Mouse (Mus musculus): ENCODE results near the gene Fam69a. TPM values are rescaled to one million over a fixed set of nuclear protein-coding genes. Genes with fewer than 3 reads are reported as not detected.
"Not testable (repeated sequence)": the region's sequence is repeated elsewhere in the genome, so short reads cannot be mapped to it uniquely, and the experiment has no call there.

Fam69a gene
- total RNA-seq (2021) (1 to 10 TPM; 2.7 to 9.1 TPM), polyA plus RNA-seq (2012; rRNA removed) (0.17 and 0.22 TPM in 2 replicates)
- long read RNA-seq, transcript Fam69a-201 (5 exons, 2,721 nt) = major isoform, 7 of 7 reads
- long read RNA-seq, partial matches to known transcripts = 0 of 7 reads
- long read RNA-seq, other reads (novel, unspliced or antisense) = 0 of 7 reads

DNA sequence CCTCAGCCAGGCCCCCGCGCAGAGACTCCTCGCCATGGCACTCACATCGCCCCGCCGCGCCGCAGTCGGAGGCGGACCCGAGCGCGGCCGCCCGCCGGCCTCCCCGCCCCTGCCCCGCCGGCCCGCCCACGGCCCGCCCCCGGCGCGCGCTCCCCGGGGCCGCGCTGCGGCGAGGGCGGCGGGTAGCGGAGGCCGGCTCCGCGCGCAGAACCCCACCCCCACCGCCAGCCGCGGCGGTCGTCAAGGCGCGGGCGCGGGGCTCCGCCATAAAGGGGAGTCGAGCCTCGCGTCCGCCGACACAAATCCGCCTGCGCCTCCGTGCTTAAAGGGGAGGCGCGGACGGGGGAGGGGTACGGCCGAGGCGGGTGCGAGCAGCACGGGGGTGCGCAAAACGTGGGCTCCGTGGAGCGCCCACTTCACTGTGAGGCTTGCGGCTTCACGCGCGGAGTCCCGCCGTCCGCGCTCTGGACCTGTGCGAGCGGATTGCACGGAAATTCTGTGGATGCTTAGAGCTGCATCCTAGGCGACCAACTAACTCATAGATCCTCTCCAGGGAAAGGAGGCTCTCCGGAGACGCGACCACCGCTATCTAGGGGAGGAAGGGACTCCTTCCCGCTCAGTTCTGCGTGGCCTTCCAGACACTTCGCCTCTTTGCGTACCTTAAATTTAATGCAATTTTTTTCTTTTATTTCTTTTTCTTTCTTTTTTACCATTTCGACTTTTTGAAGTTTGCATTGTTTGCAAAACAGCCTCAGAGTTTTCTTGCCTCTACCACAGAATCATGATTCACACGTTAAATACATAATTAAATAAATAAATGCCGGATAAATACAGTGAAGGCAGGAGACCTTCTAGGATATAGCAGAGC, at the start of gene Fam69a:
Fam69a (minus strand) TSS at position 119 of the 868 bp plus-strand sequence.
- peak; percentile 85 for DNase-seq

DNA sequence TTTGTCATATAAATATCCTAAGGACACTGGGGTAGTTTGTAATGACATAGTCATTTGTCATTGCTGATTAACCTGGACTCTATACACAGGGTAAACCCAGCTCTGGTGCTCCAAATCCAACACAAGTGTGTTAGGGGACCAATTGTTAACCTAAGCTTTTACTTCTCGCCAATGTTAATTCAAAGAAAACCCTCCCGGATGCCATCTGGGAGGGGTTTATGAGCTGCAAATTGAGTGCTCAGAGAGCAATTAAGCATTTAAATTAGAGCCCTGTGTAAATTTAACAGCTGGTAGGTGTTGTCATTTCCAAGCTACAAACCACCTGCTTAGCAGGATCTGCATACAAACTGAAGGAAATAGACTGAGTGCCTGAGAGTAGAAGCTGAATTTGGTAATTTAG, 48.6 kb upstream of the Fam69a start:
- no peak for DNase-seq

DNA sequence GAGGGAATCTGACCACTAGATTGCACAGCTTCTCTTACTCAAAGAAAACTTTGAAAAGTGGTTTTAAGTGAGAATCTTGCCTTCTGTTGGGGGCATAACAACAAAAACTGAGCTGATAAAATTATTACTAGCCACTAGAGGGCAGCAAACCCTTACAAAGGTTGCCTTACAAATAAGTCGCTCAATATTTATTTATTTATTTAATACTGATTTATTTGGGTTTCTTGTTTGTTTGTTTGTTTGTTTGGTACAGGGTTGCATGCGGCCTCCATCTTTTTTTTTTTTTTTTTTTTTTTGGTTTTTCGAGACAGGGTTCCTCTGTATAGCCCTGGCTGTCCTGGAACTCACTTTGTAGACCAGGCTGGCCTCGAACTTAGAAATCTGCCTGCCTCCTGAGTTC, 47.3 kb upstream of the Fam69a start:
- peak; percentile 15 for DNase-seq

DNA sequence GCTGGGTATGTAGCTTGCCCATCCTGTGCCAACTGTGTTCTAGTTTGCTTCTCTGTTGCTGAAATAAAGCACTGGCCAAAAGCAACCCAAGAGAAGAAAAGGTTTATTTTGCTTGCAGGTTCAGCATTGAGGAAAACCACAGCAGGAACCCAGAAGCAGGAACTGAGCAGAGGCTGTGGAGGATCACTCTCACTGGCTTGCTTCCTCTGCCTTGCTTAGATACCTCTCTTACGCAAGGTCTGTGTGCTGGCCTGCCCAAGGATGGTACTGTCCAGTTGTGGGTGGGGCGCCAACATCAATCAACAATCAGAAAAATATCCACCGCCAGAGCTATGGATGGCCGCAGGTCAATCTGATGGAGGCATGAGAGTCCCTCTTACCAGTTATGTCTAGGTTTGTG, 44.4 kb upstream of the Fam69a start:
- DNase-seq = no peak

DNA sequence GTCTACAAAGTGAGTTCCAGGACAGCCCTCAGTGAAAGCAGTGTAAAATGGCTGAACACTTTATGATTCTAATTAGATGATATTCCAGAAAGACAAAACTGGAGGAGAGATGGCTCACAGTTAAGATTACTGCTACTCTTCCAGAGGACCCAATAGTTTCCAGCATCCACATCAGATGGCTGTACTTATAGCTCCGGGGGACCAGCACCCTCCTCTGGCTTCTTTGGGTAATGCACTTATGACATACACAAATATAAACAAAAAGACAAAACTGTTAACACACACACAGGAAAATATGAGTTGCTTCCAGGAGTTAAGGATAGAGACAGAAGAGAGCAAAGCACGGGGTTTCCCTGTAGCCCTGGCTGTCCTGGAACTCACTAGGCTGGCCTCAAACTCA, 43.1 kb upstream of the Fam69a start:
- DNase-seq = no peak

DNA sequence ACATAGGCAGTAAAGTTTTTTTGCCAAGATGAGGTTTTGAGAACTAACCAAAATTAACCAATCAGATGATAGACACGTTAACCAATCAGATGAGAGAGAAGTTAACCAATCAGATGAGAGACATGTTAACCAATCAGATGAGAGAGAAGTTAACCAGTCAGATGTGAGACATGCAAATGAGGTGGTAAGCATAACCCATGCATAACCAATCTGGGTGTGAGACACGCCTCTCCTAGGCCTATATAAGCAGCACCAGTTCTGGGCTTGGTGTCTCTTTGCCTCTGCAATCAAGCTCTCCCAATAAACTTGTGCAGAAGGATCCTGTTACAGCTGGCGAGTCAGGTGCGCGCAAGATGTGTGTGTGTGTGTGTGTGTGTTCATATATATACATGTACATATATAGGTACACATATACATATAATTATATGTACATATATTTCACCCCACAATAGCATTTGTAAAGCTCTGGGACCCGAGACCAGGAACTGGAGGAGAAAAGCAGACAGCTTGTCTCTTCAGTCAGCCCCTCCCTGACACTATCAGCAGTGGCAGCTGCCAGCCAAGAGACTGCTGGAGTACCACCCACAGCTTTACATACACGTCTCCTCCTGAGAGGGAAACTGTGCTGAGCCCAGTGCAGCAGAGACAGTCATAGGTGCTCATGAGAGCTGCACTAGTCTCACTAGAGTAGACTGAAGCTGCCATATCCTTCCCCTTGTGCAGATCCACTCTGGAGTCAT, 42.1 kb upstream of the Fam69a start:
- DNase-seq = not testable (repeated sequence)

DNA sequence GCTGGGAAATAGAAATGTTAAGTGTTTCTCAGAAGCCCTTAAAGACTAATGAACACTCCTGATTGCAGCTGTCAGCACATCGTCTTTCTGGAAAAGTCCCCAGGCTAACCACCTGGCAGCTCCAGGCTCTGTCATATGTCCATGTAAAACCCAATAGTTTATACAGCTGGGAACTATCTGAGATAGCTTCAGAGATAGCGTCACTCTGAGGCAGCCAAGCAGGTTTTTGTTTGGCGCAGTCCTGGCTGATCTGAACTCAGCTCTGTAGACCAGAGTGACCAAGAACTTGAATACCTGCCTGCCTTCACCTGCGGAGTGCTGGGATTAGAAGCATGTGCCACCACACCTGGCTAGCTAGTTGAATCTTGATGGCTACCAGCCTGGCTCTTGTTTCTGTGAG, 41.3 kb upstream of the Fam69a start:
- DNase-seq = no peak

DNA sequence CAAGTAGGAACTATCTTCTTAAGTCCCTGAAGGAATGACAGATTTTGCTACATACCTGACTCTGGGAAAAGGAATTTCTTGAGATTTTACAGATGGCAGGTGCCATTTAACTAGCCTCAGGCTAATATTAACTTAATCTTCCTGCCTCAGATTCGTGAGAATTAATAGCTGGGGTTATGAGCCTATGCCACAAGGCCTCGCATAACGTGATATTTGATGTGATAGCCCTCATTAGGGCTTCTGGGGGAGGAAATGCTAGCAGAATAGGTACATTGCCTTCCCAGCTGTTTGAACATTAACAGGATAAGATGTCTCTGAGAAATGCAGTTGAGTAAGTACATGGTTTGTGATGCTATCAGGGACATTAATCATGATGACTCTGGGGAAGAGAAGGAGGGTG, 34.5 kb upstream of the Fam69a start:
- no peak for DNase-seq

DNA sequence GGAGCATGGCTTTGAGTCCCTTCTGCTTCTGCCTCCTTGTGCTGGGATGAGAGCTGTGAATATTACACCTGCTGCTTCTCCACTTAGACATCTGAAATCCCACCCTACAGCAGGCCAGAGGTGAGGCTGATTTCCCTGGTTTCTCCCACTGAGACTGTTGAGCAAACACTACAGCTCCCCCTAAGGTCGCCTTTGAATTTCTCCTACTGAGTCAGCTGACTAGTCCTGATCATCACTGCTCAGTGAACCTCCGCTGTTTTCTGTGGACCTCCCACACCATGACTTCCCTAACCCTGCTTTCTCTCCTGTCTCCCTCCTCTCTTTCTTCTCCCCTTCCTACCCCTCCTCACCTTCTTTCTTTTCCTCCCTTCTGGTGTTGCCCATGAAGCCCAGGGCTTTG, 32.5 kb upstream of the Fam69a start:
- no peak for DNase-seq

DNA sequence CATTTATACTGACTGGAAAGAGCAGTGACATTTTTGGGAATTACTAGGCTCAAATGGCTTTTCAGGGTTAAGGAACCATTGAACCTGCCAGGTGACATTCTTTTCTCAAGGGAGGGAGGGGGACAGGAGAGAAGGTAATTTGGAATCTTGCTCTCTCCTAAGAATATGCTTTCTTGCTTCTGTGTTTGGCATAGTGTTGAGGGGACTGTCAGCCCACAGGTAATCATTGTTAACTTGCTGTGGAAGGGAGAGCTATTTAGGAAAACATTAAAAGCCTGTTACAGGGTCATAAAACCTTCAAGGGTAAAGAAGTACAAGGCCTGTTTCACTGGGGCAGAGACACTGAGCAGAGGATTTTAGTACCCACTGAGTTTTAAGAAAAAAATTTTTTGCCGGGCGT, 30.3 kb upstream of the Fam69a start:
- DNase-seq = no peak

DNA sequence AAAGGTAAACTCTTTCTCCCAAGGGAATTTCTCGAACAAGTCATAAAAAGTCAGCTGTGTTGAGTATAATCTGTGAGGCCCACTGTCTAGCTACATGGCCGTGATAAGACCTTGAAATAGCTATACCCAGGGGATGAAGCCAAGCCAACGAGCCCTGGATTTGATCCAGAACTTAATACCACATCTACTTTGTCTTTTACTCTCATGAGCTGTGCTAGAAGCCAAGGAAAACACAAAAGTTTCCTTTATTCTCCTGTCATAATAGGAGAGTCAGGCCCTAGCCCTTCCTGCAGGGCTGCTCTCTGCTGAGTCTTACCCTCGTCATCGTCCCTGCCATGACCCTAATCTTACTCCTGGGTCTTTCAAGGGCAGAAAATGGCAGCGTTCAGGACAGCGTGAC, 28.5 kb upstream of the Fam69a start:
- peak; percentile 65 for DNase-seq

DNA sequence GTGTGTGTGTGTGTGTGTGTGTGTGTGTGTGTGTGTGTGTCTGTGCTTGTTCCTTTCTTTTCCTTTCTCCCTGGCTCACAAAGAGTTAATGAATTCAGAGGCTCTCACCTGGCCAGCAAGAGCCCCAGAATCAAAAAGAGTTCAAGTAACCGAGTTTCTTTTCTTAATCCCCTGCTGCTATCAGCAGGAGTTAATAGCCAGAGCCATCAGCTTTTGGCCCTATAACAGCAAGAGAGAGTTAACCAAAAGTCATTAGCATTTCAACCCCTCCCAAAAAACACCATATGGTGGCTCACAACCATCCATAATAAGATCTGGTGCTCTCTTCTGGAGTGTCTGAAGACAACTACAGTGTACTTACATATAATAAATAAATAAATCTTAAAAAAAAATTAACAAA, 27.3 kb upstream of the Fam69a start:
- DNase-seq = no peak

DNA sequence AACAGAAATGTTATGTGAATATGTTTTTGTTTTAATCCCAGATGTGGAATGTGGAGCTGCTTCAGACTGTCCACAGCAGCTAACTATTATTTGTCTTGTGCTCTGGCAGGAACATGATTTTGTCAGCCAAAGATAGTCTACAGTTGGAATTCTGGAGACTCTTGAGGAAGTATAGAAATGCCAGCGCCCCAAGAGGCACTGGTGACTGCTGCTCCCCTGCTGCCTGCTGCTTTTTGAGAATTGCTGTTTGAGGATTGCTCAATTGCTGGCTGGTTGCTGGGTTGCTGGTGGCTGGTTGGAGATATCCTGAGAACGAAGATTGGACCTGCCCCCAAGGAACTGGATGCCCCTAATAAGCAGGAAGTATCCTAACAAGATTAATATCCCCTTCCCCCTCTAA, 22.8 kb upstream of the Fam69a start:
- peak; percentile 14 for DNase-seq

DNA sequence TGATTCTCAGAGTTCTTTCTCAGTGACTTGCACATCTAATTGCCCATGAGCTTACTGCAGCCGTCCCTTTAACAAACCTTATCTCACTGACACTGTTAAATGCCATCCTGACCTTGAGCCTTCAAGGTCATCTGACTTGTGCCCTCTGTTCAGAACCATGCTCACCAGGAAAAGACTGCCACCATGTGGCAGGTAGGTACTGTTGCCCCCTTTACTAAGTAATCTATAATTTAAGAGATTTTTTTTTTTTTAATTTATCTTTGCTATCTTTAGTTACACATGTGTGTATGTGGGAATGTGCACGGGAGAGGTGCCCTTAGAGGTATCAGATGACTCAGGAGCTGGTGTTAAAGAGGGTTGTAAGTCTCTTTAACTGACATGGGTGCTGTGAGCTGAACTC, 18.2 kb upstream of the Fam69a start:
- peak; percentile 34 for DNase-seq

DNA sequence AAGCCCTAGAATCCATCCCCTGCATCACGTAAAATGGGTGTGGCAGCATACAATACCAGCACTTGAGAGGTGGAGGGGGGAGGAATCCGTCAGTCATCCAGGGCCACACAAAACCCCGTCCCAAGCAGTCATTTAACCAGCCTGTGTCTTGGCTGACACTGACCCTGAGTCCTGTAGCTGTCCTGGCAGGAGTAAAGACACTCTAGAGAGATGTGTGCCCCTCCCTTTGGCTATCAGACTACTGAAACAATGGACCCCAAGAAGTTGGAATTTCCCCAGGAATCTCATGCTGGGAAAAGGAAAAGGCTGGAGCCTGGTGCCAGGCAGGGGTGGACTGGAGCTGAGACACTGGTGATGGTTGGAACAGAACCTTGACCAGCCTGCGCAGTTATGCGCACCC, 15.8 kb upstream of the Fam69a start:
- DNase-seq = no peak

DNA sequence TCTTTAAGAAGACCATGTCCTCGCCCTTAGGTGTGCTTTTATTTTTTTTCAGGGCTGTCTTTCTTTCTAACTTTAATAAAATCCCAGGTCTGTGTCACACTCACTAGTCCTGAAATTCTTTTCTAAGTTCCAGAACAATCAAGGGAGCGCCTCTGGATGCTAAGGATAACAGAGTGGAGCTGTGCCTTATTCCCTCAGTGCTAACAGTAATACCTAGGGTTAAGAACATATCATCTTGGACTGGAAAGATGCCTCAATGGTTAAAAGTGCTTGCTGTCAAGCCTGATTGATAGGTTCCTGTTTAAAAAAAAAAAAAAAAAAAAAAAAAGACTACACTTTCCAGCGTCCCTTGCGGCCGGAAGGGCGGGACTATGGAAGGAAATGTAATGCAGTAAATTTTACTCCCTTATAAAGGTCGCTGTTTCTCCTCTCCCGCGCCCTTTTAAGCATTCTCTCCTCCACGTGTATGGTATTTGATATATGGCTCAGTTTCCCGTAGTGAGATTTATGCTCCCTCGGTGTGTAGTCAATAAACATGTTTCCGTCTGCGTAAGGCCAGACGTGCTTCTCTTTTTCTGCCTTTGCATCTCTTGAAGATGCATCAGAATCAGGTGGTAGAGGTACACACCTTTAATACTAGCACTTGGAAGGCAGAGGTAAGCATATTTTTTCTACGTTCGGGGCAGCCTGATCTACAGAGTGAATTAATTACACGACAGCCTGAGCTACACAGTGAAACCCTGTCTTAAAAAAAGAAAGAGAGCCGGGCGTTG, 14.1 kb upstream of the Fam69a start:
- peak; percentile 55 for DNase-seq

DNA sequence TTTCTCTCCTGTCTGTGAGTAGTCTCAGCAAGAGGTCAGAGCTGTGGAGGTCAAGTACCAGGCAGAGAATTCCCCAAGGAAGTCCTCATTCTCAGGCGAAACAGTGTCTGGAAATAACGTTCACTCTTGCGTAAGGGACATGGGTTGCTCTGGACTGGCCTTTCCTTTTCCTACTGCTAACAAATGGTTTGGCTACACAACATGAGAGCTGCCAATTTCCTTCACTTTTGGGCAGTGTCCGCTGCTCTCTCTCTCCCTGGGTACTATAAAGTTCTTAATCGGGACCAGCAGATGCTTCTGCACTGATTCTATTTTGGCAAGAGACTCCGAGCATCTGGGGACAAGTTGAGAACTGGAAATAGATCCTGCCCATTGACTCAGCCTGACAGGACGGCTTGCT, 10.8 kb upstream of the Fam69a start:
- no peak for DNase-seq

DNA sequence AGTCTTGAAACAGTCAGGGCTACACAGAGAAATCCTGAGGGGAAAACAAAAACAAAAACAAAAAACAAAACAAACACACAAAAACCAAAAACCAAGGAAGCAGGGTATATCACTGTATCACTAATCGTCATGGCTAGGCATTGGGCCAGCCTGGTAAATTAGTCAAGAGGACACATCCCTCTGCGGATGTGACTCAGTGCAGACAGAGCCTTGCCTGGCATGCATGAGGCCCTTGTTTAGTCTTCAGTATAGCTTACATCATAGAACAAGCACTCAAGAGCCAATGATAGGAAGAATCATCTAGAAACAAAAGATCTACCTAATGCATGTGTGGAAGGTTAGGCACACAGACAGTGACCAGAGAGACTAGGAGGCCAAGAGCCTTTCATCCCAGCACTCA, 9.1 kb upstream of the Fam69a start:
- peak; percentile 78 for DNase-seq

DNA sequence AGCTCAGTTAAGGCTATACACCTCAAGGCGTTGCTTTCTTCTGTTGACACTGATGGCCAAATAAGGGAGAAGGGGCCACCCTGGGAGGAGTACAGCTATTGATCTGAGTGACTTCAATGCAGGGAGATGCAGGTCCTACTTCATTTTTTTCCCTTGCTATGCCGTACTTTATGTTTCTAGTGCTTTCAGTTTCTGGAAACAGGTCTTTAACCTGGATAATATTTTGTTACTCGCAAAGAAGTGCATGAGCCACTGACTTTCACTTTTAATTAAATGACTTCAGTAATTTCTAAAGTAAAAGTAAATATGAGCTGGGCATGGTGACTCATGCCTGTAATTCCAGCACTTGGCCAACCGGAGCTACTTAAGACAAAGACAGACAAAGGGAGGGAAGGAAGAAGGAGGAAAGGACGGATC, 958 bp upstream of the Fam69a start:
- DNase-seq = peak; percentile 27

DNA sequence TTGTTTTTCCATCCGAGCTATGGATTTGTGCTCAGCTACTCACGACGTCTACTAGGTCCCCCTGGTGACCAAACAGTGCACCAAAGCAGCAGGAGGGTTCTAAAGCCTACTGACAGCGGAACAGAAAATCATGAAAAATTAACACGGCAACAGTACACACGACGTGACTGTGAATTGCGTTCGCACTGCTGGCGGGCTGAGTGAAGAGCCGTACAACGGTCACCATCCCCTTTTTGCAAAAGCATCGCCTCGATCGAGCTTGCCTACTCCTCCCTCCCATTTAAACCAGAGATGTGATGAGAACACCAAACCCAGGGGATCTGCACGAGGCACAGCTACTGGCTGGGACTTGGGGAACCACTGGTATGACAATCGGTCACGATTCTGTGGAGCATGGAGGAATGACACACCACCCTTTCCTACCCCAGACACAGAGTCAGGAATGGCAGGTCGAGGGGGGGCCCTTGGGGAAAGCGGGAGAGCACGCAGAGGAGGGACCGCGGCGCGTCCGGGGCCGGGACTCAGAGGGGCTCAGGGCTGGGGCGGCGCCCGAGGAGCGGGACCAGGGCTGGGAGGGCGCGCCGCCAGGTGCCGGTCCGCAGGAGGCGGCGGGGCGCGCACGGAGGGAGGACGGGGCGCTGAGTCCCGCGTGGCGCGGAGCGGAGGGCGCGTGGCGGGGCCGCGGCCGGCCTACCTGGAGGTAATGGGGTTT, 474 bp downstream of the Fam69a start:
- DNase-seq = no peak

DNA sequence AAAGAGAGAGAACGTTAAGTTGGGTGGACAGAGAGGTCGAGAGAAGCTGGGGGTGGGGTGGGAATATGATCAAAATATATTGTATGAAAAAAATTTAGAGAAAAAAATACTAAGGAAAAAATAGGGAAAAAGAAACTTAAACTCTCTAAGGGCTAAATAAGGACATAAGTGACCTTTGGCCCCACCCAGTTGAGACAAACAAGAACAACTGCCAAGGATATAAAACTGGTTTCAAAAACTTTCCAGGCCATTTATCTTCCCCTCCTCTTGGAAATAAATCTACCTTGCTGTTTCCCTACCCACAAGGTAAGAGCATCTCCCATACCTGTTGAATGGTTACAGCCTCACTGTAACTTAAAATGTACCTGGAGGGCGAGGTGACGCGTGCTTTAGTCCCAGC, 2.9 kb downstream of the Fam69a start:
- DNase-seq = no peak

DNA sequence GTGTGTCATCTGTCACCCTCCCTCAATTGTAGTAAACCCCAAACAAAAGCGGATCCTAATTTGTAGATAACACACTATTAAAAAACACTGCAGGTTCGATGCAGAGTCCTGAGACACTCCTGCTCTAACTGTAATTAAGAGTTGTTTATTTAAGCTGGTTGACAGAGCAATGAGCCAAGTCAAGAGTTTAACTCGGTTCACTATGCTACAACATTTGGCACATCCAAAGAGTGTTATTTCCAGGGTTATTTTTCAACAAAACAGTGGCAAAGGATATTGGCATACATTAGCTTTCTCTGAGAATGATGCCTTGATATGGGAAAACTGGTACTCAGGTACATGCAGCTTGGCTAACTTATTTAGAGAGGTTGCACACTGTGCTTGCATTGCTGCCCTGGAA, 4.9 kb downstream of the Fam69a start:
- DNase-seq = no peak
